Mouse (Mus musculus): Measurements from ENCODE around the gene Ccdc110. TPM values are rescaled to one million over a fixed set of nuclear protein-coding genes. Genes with fewer than 3 reads are reported as not detected.

Ccdc110 gene
- polyA plus RNA-seq, 1 experiment from 2014 or later = 0.24 TPM

Other genes starting within 250 kb of the Ccdc110 start
- 8.1 and 8.6 TPM in 2 replicates for gene Pdlim3, start 49.2 kb upstream of the Ccdc110 start, polyA plus RNA-seq (2014; fragmentation: Nextera tagmentation; extraction: Ambion mirVana)
- gene 1700029J07Rik, start 40.6 kb downstream of the Ccdc110 start, polyA plus RNA-seq (2014; fragmentation: Nextera tagmentation; extraction: Ambion mirVana) = 5.2 and 7.0 TPM in 2 replicates
- gene Ufsp2, start 40.9 kb downstream of the Ccdc110 start, polyA plus RNA-seq (2014; fragmentation: Nextera tagmentation; extraction: Ambion mirVana) = 69.6 and 72.6 TPM in 2 replicates
- 0.48 and 0.82 TPM in 2 replicates for gene Lrp2bp, start 64.7 kb downstream of the Ccdc110 start, polyA plus RNA-seq (2014; fragmentation: Nextera tagmentation; extraction: Ambion mirVana)
- 39.5 and 41.3 TPM in 2 replicates for gene Ankrd37, start 71.1 kb downstream of the Ccdc110 start, polyA plus RNA-seq (2014; fragmentation: Nextera tagmentation; extraction: Ambion mirVana)
- gene Cfap97, start 217.2 kb downstream of the Ccdc110 start, polyA plus RNA-seq (2014; fragmentation: Nextera tagmentation; extraction: Ambion mirVana) = 23.9 and 28.8 TPM in 2 replicates
- gene Snx25, start 217.5 kb downstream of the Ccdc110 start, polyA plus RNA-seq (2014; fragmentation: Nextera tagmentation; extraction: Ambion mirVana) = 15.6 and 17.4 TPM in 2 replicates